Mouse (Mus musculus) thymus, adult 2 months (tissue): ENCODE data around the gene Hoxa6. TPM values are rescaled to one million over a fixed set of nuclear protein-coding genes. Genes with fewer than 3 reads are reported as not detected.

ENCODE experiments used
- DNase-seq: peaks from one replicate; pipeline ENCODE4 v3.0.0; 2021
- H3K27ac ChIP-seq: fragments of 200-500 bp; 2 replicates; pipeline ENCODE4 v1.5.1; 2012; ENCODE audit warnings: low read length, control low read depth; ENCODE audit not compliant: control insufficient read depth, insufficient read depth
- H3K27me3 ChIP-seq: fragments of 200-500 bp; 2 replicates; pipeline ENCODE4 v1.6.1; 2012; ENCODE audit warnings: mild to moderate bottlenecking, low read length, moderate library complexity, mixed read lengths; ENCODE audit not compliant: control insufficient read depth, insufficient read depth
- H3K36me3 ChIP-seq: fragments of 200-500 bp; 2 replicates; pipeline ENCODE4 v1.6.1; 2012; ENCODE audit warnings: mild to moderate bottlenecking, low read length, moderate library complexity; ENCODE audit not compliant: control insufficient read depth, insufficient read depth
- H3K4me1 ChIP-seq: fragments of 200-500 bp; replicated peaks from 2 replicates; pipeline ENCODE4 v1.6.1; 2012; ENCODE audit warnings: low read length; ENCODE audit not compliant: control insufficient read depth, insufficient read depth
- H3K4me3 ChIP-seq: fragments of 200-500 bp; 2 replicates; pipeline ENCODE4 v1.5.1; 2012; ENCODE audit warnings: mild to moderate bottlenecking, low read length, control low read depth, moderate library complexity; ENCODE audit not compliant: control insufficient read depth, insufficient read depth
- CTCF ChIP-seq: fragments of 200-500 bp; IDR thresholded peaks from 2 replicates; pipeline ENCODE4 v1.5.1; 2012; ENCODE audit warnings: mild to moderate bottlenecking, control low read depth, low read length, moderate library complexity, borderline replicate concordance; ENCODE audit not compliant: control insufficient read depth, poor library complexity, insufficient read depth; ENCODE audit errors: extremely low read depth
- POLR2A ChIP-seq: fragments of 200-500 bp; IDR thresholded peaks from 2 replicates; pipeline ENCODE4 v1.6.1; 2012; ENCODE audit warnings: mild to moderate bottlenecking, low read length, control low read depth, moderate library complexity; ENCODE audit not compliant: control insufficient read depth, poor library complexity, insufficient read depth; ENCODE audit errors: extremely low read depth
- WGBS: fragments of 180-500 bp; shearing (Covaris S2); methylation state at CpG from one replicate; pipeline ENCODE4 v1.1.7; 2018; 5-methylcytosine and 5-hydroxymethylcytosine counted together
- polyA plus RNA-seq: library from polyadenylated mRNA; depleted of rRNA; stranded (reverse); fragments of >200 nt; gene quantifications from 2 replicates; pipeline ENCODE4 v1.2.3, GENCODE M21; 2012

Hoxa6 gene
- polyA plus RNA-seq, 1 experiment, result 0.39 TPM

DNA sequence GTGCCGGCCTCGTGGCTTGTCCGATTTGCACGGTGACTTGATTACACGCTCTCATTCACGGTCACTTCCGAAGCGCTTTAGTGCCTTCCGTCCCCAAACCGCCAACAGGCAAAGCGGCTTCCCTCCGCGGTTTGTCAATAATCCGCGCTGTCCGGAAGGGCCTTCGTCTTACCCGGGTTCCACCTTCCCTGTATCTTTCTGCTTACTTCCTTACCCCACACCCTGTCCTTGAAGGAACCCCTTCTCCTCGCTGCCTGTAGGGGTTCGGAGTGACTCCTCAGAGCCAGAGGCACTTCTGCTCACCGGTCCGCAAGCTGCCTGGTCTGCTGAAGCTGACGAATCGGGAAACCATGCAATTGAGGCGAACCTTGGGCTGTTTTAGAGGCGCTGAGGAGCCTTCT, 37.9 kb upstream of the Hoxa6 start:
- under 1% methylated on average over 26 of the region's 26 CpGs for WGBS
- H3K27ac ChIP-seq, result no peak overlapping the region
- no peak for DNase-seq

DNA sequence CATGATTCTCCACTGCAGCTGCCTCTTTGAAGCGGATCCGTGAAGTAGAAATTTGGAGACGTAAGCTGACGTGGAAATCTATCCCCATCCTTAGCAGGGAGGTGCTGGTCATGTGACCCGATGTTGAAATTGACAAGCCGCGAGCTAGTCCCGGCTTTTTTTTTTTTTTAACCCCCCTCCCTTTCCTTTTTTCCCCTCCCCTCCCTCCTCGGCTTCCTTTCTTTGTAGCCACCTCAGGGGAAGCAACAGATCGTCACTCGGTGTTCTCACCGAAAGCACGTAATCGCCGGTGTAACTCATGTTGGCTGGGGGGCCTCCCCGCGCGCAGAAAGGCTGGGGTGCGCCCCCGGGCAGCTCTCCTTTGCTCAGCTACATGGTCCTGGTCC, 37.2 kb upstream of the Hoxa6 start, which contains the start of gene Hoxa11:
Gene Hoxa11 (minus strand): TSS at position 54 of the 386 bp plus-strand sequence.
- H3K36me3 ChIP-seq, result no peaks in the 10 kb centered on the region
- H3K27me3 ChIP-seq, result peaks cover 68% of the 10 kb centered on the region
- WGBS, result 4% methylated on average over 20 of the region's 20 CpGs
- H3K27ac ChIP-seq, result no peak within 1 kb of the TSS
- no peak within 1 kb of the TSS for H3K4me3 ChIP-seq
- no peak for DNase-seq
- TF ChIP-seq CTCF (no peak), POLR2A (no peak)
- H3K4me1 ChIP-seq, result peaks cover 16% of the 10 kb centered on the region

More for the DNA sequence above, 37.9 kb upstream of the Hoxa6 start:
- H3K27me3 ChIP-seq, result peaks cover 62% of the 10 kb centered on the region
- no peak for TF ChIP-seq POLR2A
- no peak for TF ChIP-seq CTCF
- no peaks in the 10 kb centered on the region for H3K36me3 ChIP-seq
- H3K4me1 ChIP-seq, result peaks cover 16% of the 10 kb centered on the region
- H3K4me3 ChIP-seq, result no peak overlapping the region

DNA sequence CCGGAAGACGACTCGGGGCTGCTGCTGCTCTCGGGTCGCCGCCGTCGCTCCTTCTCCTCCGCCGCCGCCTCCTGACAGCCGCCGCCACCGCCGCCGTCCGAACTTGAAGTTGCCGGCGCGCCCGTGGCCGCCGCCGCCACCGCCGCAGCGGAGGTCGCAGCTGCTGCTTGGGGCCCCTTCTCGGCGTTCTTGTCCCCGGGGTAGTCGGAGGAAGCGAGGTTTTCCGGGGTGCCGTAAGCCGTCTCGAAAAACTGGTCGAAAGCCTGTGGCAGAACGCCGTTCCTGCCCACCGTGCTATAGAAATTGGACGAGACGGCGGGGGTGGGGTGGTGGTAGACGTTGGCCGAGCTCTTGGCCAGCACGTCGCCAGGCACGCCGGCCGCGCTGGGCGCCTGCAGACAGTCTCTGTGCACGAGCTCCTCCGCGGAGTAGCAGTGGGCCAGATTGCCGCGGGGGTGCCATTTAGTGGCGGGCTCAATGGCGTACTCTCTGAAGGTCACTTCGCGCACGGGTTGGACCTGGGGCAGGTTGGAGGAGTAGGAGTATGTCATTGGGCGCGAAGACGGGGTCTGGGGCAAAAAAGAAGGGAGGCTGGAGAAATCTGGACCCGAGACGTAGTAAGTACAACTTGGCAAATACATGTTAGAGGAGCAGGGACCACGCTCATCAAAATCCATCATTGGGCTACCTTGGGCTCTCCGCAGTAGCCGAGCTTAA, 36.7 kb upstream of the Hoxa6 start:
- 3% methylated on average over 71 of the region's 71 CpGs for WGBS
- no peak overlapping the region for H3K4me3 ChIP-seq
- peaks cover 16% of the 10 kb centered on the region for H3K4me1 ChIP-seq
- H3K27me3 ChIP-seq, result peaks cover 72% of the 10 kb centered on the region
- no peak overlapping the region for H3K27ac ChIP-seq
- no peaks in the 10 kb centered on the region for H3K36me3 ChIP-seq
- TF ChIP-seq CTCF (no peak), POLR2A (no peak)
- no peak for DNase-seq

DNA sequence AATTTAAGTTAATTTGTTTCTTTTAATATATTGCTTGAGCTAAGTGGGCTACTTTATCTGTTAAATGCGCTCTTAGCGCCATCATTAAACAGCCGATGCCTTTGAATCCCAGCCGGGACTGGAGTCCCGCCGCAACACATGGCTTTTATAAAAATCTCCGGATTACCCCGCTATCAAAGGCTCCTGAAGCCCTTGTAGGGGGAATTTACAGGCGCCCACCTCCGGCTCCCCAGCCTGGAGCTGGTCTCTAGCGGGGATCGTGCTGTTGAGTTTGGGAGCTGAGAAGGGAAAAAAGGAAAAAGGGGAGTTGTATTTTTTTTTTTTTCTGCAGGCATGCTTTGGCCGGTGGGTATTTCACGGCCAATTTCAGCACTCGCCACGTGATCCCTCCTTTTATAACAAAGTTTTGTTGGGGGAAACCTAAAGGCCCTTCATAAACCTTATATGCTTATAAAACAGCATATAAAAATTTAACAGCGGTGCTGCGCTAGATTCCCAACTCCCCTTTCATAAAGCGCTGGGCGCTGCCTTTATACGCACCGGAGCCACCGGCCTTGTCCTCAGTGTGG, 36.0 kb upstream of the Hoxa6 start:
- DNase-seq, result no peak
- peaks cover 16% of the 10 kb centered on the region for H3K4me1 ChIP-seq
- H3K27me3 ChIP-seq, result peaks cover 72% of the 10 kb centered on the region
- 8% methylated on average over 23 of the region's 23 CpGs for WGBS
- no peaks in the 10 kb centered on the region for H3K36me3 ChIP-seq
- TF ChIP-seq CTCF (no peak), POLR2A (no peak)
- no peak overlapping the region for H3K27ac ChIP-seq
- H3K4me3 ChIP-seq, result no peak overlapping the region

DNA sequence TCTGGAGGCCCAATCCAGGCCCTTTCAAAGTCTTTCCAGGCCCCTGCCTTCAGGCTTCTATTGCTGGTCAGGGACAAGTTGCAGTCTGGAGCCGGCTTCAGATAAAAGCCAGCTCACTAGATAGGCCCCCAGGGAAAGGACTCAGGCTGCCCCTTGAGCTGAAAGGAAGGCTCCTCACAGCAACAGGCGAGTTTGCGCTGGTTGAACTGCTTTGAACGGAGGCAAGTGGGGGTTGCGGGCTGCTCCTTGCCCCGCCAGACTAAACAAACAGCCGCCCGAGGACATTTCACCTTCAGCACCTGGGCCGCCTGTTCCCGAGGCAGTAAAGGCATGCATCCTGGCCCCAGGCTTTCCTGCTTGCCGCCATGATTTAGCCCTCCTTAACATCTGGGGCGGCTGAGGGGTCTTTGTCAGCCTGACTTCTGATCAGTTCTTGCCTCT, 35.2 kb upstream of the Hoxa6 start:
- H3K27ac ChIP-seq, result no peak overlapping the region
- DNase-seq, result no peak
- no peak overlapping the region for H3K4me3 ChIP-seq
- TF ChIP-seq POLR2A (no peak), CTCF (no peak)
- peaks cover 13% of the 10 kb centered on the region for H3K4me1 ChIP-seq
- H3K27me3 ChIP-seq, result peaks cover 69% of the 10 kb centered on the region
- WGBS, result 20% methylated on average over 12 of the region's 12 CpGs
- H3K36me3 ChIP-seq, result no peaks in the 10 kb centered on the region

DNA sequence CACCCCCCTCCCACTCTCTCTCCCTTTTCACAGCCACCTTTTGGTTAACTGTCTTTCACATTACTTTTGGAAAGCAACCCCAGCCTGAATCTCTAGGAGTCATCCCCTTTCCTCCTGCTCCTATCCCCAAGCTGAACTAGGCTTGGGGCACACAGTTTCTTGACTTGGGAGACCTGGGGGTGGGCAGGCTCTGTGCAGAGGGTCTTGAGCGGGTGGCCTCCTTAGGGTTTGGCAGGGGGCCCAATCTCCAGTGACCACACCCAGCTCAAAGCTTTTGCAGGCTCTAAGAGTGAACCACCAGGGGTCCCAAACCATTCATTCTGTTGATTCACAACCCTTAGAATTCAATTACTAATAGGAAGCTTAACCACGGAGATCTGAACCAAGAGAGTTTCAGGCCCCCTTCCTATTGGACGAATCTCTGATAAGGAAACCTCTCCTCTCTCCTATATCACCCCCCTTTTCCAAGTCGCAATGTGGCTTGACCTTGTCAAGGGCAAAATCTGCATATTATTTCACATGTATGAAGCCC, 34.3 kb upstream of the Hoxa6 start:
- 38% methylated on average over 4 of the region's 4 CpGs for WGBS
- Histone ChIP-seq H3K4me3 (no peak overlapping the region), H3K4me1 (peaks cover 13% of the 10 kb centered on the region), H3K27ac (no peak overlapping the region), H3K36me3 (no peaks in the 10 kb centered on the region), H3K27me3 (peaks cover 65% of the 10 kb centered on the region; the same call in 1 of the 2 replicates)
- TF ChIP-seq POLR2A (no peak), CTCF (no peak)
- no peak for DNase-seq
